Mouse (Mus musculus): ENCODE results near the gene Grk6.

GRCm38 (mm10) chr13:55408546-55409120 is 36.2 kb upstream of the Grk6 start:
- TF ChIP-seq POLR2A (IDR thresholded peaks at IDR 0.05; ENCODE audit: borderline replicate concordance, insufficient read depth, low read length) (no peak), CTCF (IDR thresholded peaks at IDR 0.05; ENCODE audit: borderline replicate concordance, insufficient read depth, low read depth, low read length) (no peak)

Measured in cerebellum, adult 2 months (tissue).